Mouse (Mus musculus) liver, adult (tissue): ENCODE measurements at regions not wholly inside any gene's neighbourhood (a gene's known extent, or its start where the extent isn't known, plus 50 kb on each side); places are given as distances from the start of the nearest gene placed in this dataset.

Experiments
- GATA4 ChIP-seq: IDR thresholded peaks from 2 replicates; pipeline ENCODE4 v1.6.1; 2014; ENCODE audit warnings: mild to moderate bottlenecking, low read length; ENCODE audit not compliant: insufficient replicate concordance

GRCm38 (mm10) chr3:61740088-61740487 lies 374.3 kb upstream of the B430305J03Rik start:
- TF ChIP-seq GATA4: no peak

- TF ChIP-seq GATA4: no peak
These were observed 372.8 kb upstream of the B430305J03Rik start for GRCm38 (mm10) chr3:61738528-61738927.

- TF ChIP-seq GATA4: no peak
These were observed 351.0 kb upstream of the B430305J03Rik start for GRCm38 (mm10) chr3:61716785-61717184.

DNA sequence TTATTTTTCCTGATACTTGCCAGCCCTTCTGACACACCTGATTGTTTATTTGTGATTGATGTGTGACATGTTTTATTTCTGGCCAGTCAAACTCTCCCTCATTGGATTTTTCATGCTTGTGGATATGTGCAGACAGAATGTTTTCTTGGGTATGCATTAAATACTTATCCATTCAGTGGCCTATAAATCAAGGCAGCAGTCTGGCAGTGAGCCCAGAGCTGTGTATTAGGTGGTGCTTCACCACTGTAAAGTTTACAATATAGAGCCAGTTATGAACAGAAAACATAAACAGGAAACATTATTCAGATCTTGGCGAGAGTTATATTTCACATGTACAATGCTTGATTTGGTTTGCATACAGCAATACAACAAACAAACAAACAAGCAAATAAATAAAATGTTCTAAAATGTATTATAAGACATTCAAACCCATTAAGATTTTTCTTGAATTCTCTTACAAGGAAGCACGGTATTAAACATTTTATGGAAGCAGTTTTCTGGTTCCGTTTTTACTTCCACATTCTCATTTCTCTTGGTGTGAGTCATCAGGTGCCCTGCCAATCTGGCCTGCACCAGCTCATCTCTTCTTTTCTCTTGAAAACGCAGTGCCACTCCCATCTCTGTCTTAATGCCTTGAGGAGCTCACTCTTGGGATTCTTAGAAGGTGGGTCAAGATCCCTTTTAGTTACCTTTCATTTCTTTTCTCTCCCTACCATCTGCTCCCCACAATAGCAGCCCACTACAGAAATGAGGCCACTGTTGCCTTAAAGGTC lies 322.4 kb upstream of the B430305J03Rik start:
- TF ChIP-seq GATA4: no peak

- no peak for TF ChIP-seq GATA4
These were observed 305.1 kb upstream of the B430305J03Rik start for GRCm38 (mm10) chr3:61670874-61671273.

- no peak for TF ChIP-seq GATA4
These were observed 290.4 kb upstream of the B430305J03Rik start for GRCm38 (mm10) chr3:61656143-61656542.

- TF ChIP-seq GATA4: no peak
These were observed 262.8 kb upstream of the B430305J03Rik start for GRCm38 (mm10) chr3:61628535-61628934.

- no peak for TF ChIP-seq GATA4
These were observed 262.3 kb upstream of the B430305J03Rik start for GRCm38 (mm10) chr3:61628099-61628498.

GRCm38 (mm10) chr3:61623954-61624487 lies 258.3 kb upstream of the B430305J03Rik start:
- no peak for TF ChIP-seq GATA4

DNA sequence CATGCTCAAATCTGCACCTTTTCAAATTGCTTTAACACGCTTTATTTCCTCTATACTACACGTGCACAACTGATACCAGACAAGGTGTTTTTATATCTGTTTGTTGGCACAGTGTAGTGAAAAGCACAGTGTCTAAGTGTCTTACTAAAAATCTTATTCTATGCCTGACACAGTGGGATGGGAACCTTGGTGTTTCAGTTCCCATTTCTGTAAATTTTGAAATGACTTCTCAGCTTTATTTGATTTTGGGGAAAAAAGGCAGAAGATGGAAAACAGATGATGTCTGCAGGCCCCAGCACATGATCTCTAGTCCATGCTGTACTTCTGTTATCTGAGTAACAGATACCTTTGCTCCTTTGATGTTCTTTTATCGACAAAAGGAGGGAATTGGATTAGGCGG lies 239.7 kb upstream of the B430305J03Rik start:
- no peak for TF ChIP-seq GATA4

GRCm38 (mm10) chr3:61602891-61603290 lies 237.1 kb upstream of the B430305J03Rik start:
- no peak for TF ChIP-seq GATA4

DNA sequence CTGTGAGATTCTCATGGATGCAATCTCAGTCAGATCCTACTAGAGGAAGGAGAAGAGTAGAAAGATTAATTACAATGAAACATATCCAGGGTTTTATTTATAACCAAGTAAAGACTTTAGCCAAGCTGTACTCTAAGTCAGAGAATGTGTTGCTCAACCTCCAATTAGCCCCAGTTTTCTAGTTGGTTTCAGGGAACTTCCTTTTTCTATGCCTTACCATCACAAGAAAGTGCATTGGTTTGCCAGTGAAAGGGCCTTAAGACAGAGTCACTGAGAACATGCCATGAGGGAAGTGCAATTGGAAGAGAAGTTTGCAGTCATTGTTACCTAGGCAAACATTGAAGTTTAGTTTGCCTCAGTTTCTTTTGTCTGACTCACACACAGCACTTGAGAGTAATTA lies 229.8 kb upstream of the B430305J03Rik start:
- TF ChIP-seq GATA4: no peak

DNA sequence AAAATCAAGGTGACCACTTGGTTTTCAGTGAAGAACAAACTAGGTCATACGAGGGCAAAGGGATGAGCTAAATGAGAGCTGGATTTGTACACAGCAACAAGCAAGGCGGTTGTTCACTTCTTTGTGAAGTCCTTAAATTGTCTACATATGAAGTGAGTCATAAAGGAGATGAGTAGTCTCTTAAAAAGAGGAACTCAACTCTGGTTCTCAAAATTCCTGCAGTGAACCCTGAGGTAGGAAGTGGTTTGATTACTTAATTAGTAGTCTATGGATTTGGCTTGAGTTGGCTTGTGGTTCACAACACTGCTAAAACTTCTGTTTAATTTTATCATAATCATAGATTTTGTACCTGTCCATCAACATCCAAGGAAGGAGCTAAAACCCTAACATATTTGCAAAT lies 226.6 kb upstream of the B430305J03Rik start:
- TF ChIP-seq GATA4: no peak

- TF ChIP-seq GATA4: no peak
These were observed 217.9 kb upstream of the B430305J03Rik start for GRCm38 (mm10) chr3:61583669-61584068.

- TF ChIP-seq GATA4: no peak
These were observed 217.2 kb upstream of the B430305J03Rik start for GRCm38 (mm10) chr3:61582927-61583326.

DNA sequence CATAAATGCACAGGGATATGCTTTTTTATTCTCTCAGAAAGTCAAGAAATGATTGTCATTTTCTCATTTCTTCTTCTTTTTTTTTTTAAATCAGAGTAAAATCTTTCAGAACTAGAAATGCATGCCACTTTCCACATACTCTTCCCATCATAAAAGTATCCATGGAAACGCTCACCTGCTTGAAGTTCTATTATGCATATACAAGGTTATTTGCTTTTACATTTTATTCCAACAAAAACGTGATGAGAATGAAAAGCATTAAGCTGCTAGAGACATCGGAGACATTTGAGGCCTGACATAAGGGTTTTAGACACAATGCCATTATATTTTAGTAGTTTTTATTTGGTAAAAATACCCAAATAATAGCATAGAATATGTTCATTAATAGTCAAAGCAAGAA lies 214.5 kb upstream of the B430305J03Rik start:
- TF ChIP-seq GATA4: no peak

DNA sequence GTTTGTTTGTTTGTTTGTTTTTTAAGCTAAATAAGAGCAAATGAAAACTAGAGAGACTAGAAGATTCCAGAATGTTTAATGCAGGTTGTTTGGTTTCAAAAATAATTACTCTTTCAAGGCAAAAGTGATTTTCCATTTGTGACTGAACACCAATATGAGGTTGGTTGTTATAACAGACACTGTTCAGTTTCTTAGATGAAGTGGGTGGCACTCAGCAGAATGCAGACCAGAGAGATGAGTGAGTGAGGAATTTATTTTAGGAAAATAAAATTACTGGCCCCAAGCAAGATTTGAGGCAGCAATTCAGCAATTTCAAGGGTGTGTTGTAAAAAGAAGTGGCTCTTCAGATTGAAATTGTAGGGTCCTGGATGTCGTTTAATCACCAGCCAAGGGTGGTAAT lies 171.4 kb upstream of the B430305J03Rik start:
- no peak for TF ChIP-seq GATA4

- TF ChIP-seq GATA4: no peak
These were observed 170.0 kb upstream of the B430305J03Rik start for GRCm38 (mm10) chr3:61535751-61536150.

- TF ChIP-seq GATA4: no peak
These were observed 137.4 kb upstream of the B430305J03Rik start for GRCm38 (mm10) chr3:61503178-61503577.
